Mouse (Mus musculus): ENCODE data around the gene Tmem123. TPM values are rescaled to one million over a fixed set of nuclear protein-coding genes. Genes with fewer than 3 reads are reported as not detected.

Gene Tmem123
- polyA plus RNA-seq, 1 experiment from 2014 or later: 101 TPM

GRCm38 (mm10) chr9:7755889-7756423 is 7.9 kb upstream of the Tmem123 start:
- Histone ChIP-seq H3K4me2 (replicated peaks; ENCODE audit: low read depth, low read length) (no peak overlapping the region), H3K4me3 (ENCODE audit: low read length) (no peak overlapping the region), H3K4me1 (ENCODE audit: insufficient read depth, low read length) (no peaks in the 10 kb centered on the region), H3K27ac (ENCODE audit: low read length) (no peak overlapping the region), H3K9me3 (ENCODE audit: low read length) (peaks cover 4% of the 10 kb centered on the region; the same call in 1 of the 2 replicates), H3K9ac (replicated peaks; ENCODE audit: low read length) (no peak overlapping the region), H3K36me3 (ENCODE audit: insufficient read depth, low read length) (no peaks in the 10 kb centered on the region), H3K27me3 (ENCODE audit: insufficient read depth, low read length) (no peaks in the 10 kb centered on the region)
- no peak for ATAC-seq (ENCODE audit: low FRiP score, low TSS enrichment)
- WGBS: 76% methylated on average over 2 of the region's 2 CpGs

GRCm38 (mm10) chr9:7761906-7762455 is 1.9 kb upstream of the Tmem123 start:
- no peak overlapping the region for H3K4me2 ChIP-seq (replicated peaks; ENCODE audit: low read depth, low read length)
- H3K4me3 ChIP-seq (ENCODE audit: low read length): no peak overlapping the region
- H3K9ac ChIP-seq (replicated peaks; ENCODE audit: low read length): no peak overlapping the region
- H3K27me3 ChIP-seq (ENCODE audit: insufficient read depth, low read length): 0 out of 2 replicates have a peak, but pooled peaks cover 6% of the 10 kb centered on the region
- H3K27ac ChIP-seq (ENCODE audit: low read length): no peak overlapping the region
- H3K4me1 ChIP-seq (ENCODE audit: insufficient read depth, low read length): peaks cover 14% of the 10 kb centered on the region
- ATAC-seq (ENCODE audit: low FRiP score, low TSS enrichment): no peak
- no peaks in the 10 kb centered on the region for H3K36me3 ChIP-seq (ENCODE audit: insufficient read depth, low read length)
- WGBS: 53% methylated on average over 17 of the region's 17 CpGs
- peaks cover 4% of the 10 kb centered on the region; the same call in 1 of the 2 replicates for H3K9me3 ChIP-seq (ENCODE audit: low read length)

GRCm38 (mm10) chr9:7762741-7763140 is 1.1 kb upstream of the Tmem123 start:
- Histone ChIP-seq H3K4me1 (ENCODE audit: insufficient read depth, low read length) (peaks cover 19% of the 10 kb centered on the region), H3K9ac (replicated peaks; ENCODE audit: low read length) (no peak overlapping the region), H3K27ac (ENCODE audit: low read length) (no peak overlapping the region), H3K27me3 (ENCODE audit: insufficient read depth, low read length) (0 out of 2 replicates have a peak, but pooled peaks cover 6% of the 10 kb centered on the region), H3K4me2 (replicated peaks; ENCODE audit: low read depth, low read length) (no peak overlapping the region), H3K9me3 (ENCODE audit: low read length) (peaks cover 4% of the 10 kb centered on the region; the same call in 1 of the 2 replicates), H3K36me3 (ENCODE audit: insufficient read depth, low read length) (no peaks in the 10 kb centered on the region), H3K4me3 (ENCODE audit: low read length) (no peak overlapping the region)
- ATAC-seq (ENCODE audit: low FRiP score, low TSS enrichment): no peak
- WGBS: 80% methylated on average over 3 of the region's 3 CpGs

GRCm38 (mm10) chr9:7764463-7764871 is 626 bp downstream of the Tmem123 start:
- Histone ChIP-seq H3K9me3 (ENCODE audit: low read length) (no peaks in the 10 kb centered on the region), H3K36me3 (ENCODE audit: insufficient read depth, low read length) (peaks cover 6% of the 10 kb centered on the region; the same call in 1 of the 2 replicates), H3K4me2 (replicated peaks; ENCODE audit: low read depth, low read length) (peak overlapping the region; percentile 71), H3K27ac (ENCODE audit: low read length) (peak overlapping the region; percentile 70), H3K9ac (replicated peaks; ENCODE audit: low read length) (peak overlapping the region; percentile 87), H3K27me3 (ENCODE audit: insufficient read depth, low read length) (0 out of 2 replicates have a peak, but pooled peaks cover 6% of the 10 kb centered on the region), H3K4me3 (ENCODE audit: low read length) (peak overlapping the region; percentile 80), H3K4me1 (ENCODE audit: insufficient read depth, low read length) (peaks cover 20% of the 10 kb centered on the region)
- peak; percentile 41; the same call in 1 of the 2 replicates for ATAC-seq (ENCODE audit: low FRiP score, low TSS enrichment)
- WGBS: under 1% methylated on average over 14 of the region's 14 CpGs

GRCm38 (mm10) chr9:7765236-7765635 is 1.4 kb downstream of the Tmem123 start:
- H3K27me3 ChIP-seq (ENCODE audit: insufficient read depth, low read length): 0 out of 2 replicates have a peak, but pooled peaks cover 6% of the 10 kb centered on the region
- no peaks in the 10 kb centered on the region for H3K9me3 ChIP-seq (ENCODE audit: low read length)
- H3K9ac ChIP-seq (replicated peaks; ENCODE audit: low read length): peak overlapping the region; percentile 47; the same call in 1 of the 2 replicates
- no peak for ATAC-seq (ENCODE audit: low FRiP score, low TSS enrichment)
- no peak overlapping the region for H3K27ac ChIP-seq (ENCODE audit: low read length)
- peak overlapping the region; percentile 80 for H3K4me3 ChIP-seq (ENCODE audit: low read length)
- WGBS: 56% methylated on average over 3 of the region's 3 CpGs
- peaks cover 11% of the 10 kb centered on the region; the same call in 1 of the 2 replicates for H3K36me3 ChIP-seq (ENCODE audit: insufficient read depth, low read length)
- peaks cover 20% of the 10 kb centered on the region for H3K4me1 ChIP-seq (ENCODE audit: insufficient read depth, low read length)
- peak overlapping the region; percentile 71 for H3K4me2 ChIP-seq (replicated peaks; ENCODE audit: low read depth, low read length)

GRCm38 (mm10) chr9:7766582-7766981 is 2.7 kb downstream of the Tmem123 start:
- peaks cover 11% of the 10 kb centered on the region; the same call in 1 of the 2 replicates for H3K36me3 ChIP-seq (ENCODE audit: insufficient read depth, low read length)
- H3K9ac ChIP-seq (replicated peaks; ENCODE audit: low read length): no peak overlapping the region
- H3K27me3 ChIP-seq (ENCODE audit: insufficient read depth, low read length): 0 out of 2 replicates have a peak, but pooled peaks cover 6% of the 10 kb centered on the region
- no peaks in the 10 kb centered on the region for H3K9me3 ChIP-seq (ENCODE audit: low read length)
- WGBS: 68% methylated on average over 3 of the region's 3 CpGs
- ATAC-seq (ENCODE audit: low FRiP score, low TSS enrichment): no peak
- no peak overlapping the region for H3K4me2 ChIP-seq (replicated peaks; ENCODE audit: low read depth, low read length)
- no peak overlapping the region for H3K27ac ChIP-seq (ENCODE audit: low read length)
- H3K4me3 ChIP-seq (ENCODE audit: low read length): no peak overlapping the region
- H3K4me1 ChIP-seq (ENCODE audit: insufficient read depth, low read length): peaks cover 20% of the 10 kb centered on the region

GRCm38 (mm10) chr9:7767526-7767925 is 3.7 kb downstream of the Tmem123 start:
- H3K9me3 ChIP-seq (ENCODE audit: low read length): no peaks in the 10 kb centered on the region
- H3K27me3 ChIP-seq (ENCODE audit: insufficient read depth, low read length): 0 out of 2 replicates have a peak, but pooled peaks cover 4% of the 10 kb centered on the region
- peaks cover 16% of the 10 kb centered on the region; the same call in 1 of the 2 replicates for H3K36me3 ChIP-seq (ENCODE audit: insufficient read depth, low read length)
- no peak overlapping the region for H3K4me3 ChIP-seq (ENCODE audit: low read length)
- H3K4me2 ChIP-seq (replicated peaks; ENCODE audit: low read depth, low read length): no peak overlapping the region
- H3K4me1 ChIP-seq (ENCODE audit: insufficient read depth, low read length): peaks cover 20% of the 10 kb centered on the region
- ATAC-seq (ENCODE audit: low FRiP score, low TSS enrichment): no peak
- no peak overlapping the region for H3K9ac ChIP-seq (replicated peaks; ENCODE audit: low read length)
- WGBS: 51% methylated on average over 2 of the region's 2 CpGs
- no peak overlapping the region for H3K27ac ChIP-seq (ENCODE audit: low read length)

GRCm38 (mm10) chr9:7769081-7769480 is 5.2 kb downstream of the Tmem123 start:
- H3K9me3 ChIP-seq (ENCODE audit: low read length): no peaks in the 10 kb centered on the region
- no peak overlapping the region for H3K27ac ChIP-seq (ENCODE audit: low read length)
- no peak overlapping the region for H3K4me2 ChIP-seq (replicated peaks; ENCODE audit: low read depth, low read length)
- H3K36me3 ChIP-seq (ENCODE audit: insufficient read depth, low read length): peaks cover 30% of the 10 kb centered on the region; the same call in 1 of the 2 replicates
- 68% methylated on average over 4 of the region's 4 CpGs for WGBS
- no peak for ATAC-seq (ENCODE audit: low FRiP score, low TSS enrichment)
- no peaks in the 10 kb centered on the region for H3K27me3 ChIP-seq (ENCODE audit: insufficient read depth, low read length)
- H3K9ac ChIP-seq (replicated peaks; ENCODE audit: low read length): no peak overlapping the region
- no peak overlapping the region for H3K4me3 ChIP-seq (ENCODE audit: low read length)
- H3K4me1 ChIP-seq (ENCODE audit: insufficient read depth, low read length): peaks cover 20% of the 10 kb centered on the region

- 88% methylated on average over 5 of the region's 5 CpGs for WGBS
- no peak for ATAC-seq (ENCODE audit: low FRiP score, low TSS enrichment)
- Histone ChIP-seq H3K36me3 (ENCODE audit: insufficient read depth, low read length) (peaks cover 33% of the 10 kb centered on the region; the same call in 1 of the 2 replicates), H3K4me3 (ENCODE audit: low read length) (no peak overlapping the region), H3K9ac (replicated peaks; ENCODE audit: low read length) (no peak overlapping the region), H3K27me3 (ENCODE audit: insufficient read depth, low read length) (no peaks in the 10 kb centered on the region), H3K4me1 (ENCODE audit: insufficient read depth, low read length) (peaks cover 20% of the 10 kb centered on the region), H3K4me2 (replicated peaks; ENCODE audit: low read depth, low read length) (no peak overlapping the region), H3K27ac (ENCODE audit: low read length) (no peak overlapping the region), H3K9me3 (ENCODE audit: low read length) (no peaks in the 10 kb centered on the region)
These were observed 5.7 kb downstream of the Tmem123 start for GRCm38 (mm10) chr9:7769491-7769890.

GRCm38 (mm10) chr9:7772361-7772760 is 8.5 kb downstream of the Tmem123 start:
- Histone ChIP-seq H3K27ac (ENCODE audit: low read length) (no peak overlapping the region), H3K4me2 (replicated peaks; ENCODE audit: low read depth, low read length) (no peak overlapping the region), H3K27me3 (ENCODE audit: insufficient read depth, low read length) (no peaks in the 10 kb centered on the region), H3K4me3 (ENCODE audit: low read length) (no peak overlapping the region), H3K36me3 (ENCODE audit: insufficient read depth, low read length) (peaks cover 37% of the 10 kb centered on the region; the same call in 1 of the 2 replicates), H3K9ac (replicated peaks; ENCODE audit: low read length) (no peak overlapping the region), H3K9me3 (ENCODE audit: low read length) (no peaks in the 10 kb centered on the region), H3K4me1 (ENCODE audit: insufficient read depth, low read length) (0 out of 2 replicates have a peak, but pooled peaks cover 5% of the 10 kb centered on the region)
- ATAC-seq (ENCODE audit: low FRiP score, low TSS enrichment): no peak
- WGBS: 98% methylated on average over 2 of the region's 2 CpGs
